ENCODE assay signal across 17 mouse cellular contexts in genomic region chr9:97670666-97671065, GRCm38 (mm10).
"Had no signal": no experiment of that assay in that cellular context is flagged by ENCODE, and none has a peak within 500 bp of the region (broad histone marks: within the 10 kb centered on the region; RNA-seq: fewer than 3 reads in every experiment).

No protein-coding gene starts in this region.

- H3K9ac ChIP-seq: liver, embryonic 13.5 days; liver, embryonic 15.5 days; liver, postnatal 0 days; lung, embryonic 15.5 days; midbrain, embryonic 12.5 days; neural tube, embryonic 12.5 days; stomach, embryonic 15.5 days had no signal

- H3K4me3 ChIP-seq: liver, embryonic 13.5 days; liver, embryonic 15.5 days; lung, embryonic 15.5 days; megakaryocyte, embryonic 14.5 days; midbrain, embryonic 12.5 days; neural tube, embryonic 12.5 days; stomach, embryonic 15.5 days had no signal

- H3K27ac ChIP-seq: liver, embryonic 13.5 days; liver, embryonic 15.5 days; lung, embryonic 15.5 days; macrophage; midbrain, embryonic 12.5 days; neural tube, embryonic 12.5 days; stomach, embryonic 15.5 days; stomach, postnatal 0 days had no signal

- H3K36me3 ChIP-seq: liver, embryonic 13.5 days; liver, embryonic 15.5 days; lung, embryonic 15.5 days; midbrain, embryonic 12.5 days; neural tube, embryonic 12.5 days; stomach, embryonic 15.5 days had no signal

- H3K9me3 ChIP-seq: liver, embryonic 13.5 days; liver, embryonic 15.5 days; lung, embryonic 15.5 days; midbrain, embryonic 12.5 days; neural tube, embryonic 12.5 days; stomach, embryonic 15.5 days had no signal

- H3K4me2 ChIP-seq: liver, embryonic 11.5 days; liver, embryonic 13.5 days; liver, embryonic 15.5 days; lung, embryonic 15.5 days; midbrain, embryonic 12.5 days; neural tube, embryonic 12.5 days; stomach, embryonic 15.5 days had no signal

- H3K27me3 ChIP-seq: liver, embryonic 13.5 days; liver, embryonic 15.5 days; lung, embryonic 15.5 days; megakaryocyte, embryonic 14.5 days; neural tube, embryonic 12.5 days; stomach, embryonic 15.5 days had no signal

- DNase-seq: liver, embryonic 13.5 days; liver, postnatal 0 days; midbrain, embryonic 14.5 days; right cerebral cortex, postnatal 14 days; thymus, adult 2 months; thymus, postnatal 25 days; thymus, postnatal 4 days had no signal

- ATAC-seq: liver, postnatal 0 days; midbrain, embryonic 16.5 days had no signal

- H3K4me1 ChIP-seq: liver, embryonic 13.5 days; liver, embryonic 15.5 days; lung, embryonic 15.5 days; megakaryocyte, embryonic 14.5 days; neural tube, embryonic 12.5 days; stomach, embryonic 15.5 days had no signal
